Mouse (Mus musculus): ENCODE measurements around the gene Ank3. TPM values are rescaled to one million over a fixed set of nuclear protein-coding genes. Genes with fewer than 3 reads are reported as not detected.

The Ank3 gene
- polyA plus RNA-seq, 1 experiment, result 9.3 TPM

DNA sequence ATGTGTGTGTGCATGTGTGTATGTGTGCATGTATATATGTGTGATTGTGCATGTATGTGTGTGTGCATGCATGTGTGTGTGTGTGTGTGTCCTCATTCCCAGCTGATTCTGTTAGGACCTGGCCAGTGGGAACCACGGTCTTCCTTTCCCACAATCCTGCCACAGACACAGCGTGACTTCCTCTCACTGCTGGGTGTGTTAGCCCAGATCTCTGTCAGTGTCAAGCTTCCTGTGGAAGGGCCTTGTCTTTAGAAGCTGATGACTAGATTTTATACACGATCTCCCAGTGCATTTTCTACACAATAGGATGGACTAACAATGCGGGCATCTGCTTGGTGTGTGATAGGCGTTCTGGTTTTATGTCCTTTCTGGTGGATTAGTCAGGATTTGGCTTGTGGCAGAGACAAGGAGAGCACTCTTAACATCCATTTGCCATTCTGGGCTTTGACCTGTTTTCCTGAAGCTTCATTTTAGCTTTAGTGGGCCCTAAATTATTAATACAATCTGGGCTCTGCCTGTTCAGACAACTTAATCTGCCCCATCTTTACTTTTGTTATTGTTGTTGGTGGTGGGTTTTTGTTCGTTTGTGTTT, 322.4 kb downstream of the Ank3 start:
- H3K27ac ChIP-seq (ENCODE audit: control insufficient read depth, insufficient read depth, low read depth, low read length, poor library complexity), result no peak overlapping the region
- no peaks in the 10 kb centered on the region for H3K4me1 ChIP-seq (ENCODE audit: control insufficient read depth, insufficient read depth, low read length)
- no peak overlapping the region for H3K4me3 ChIP-seq (replicated peaks; ENCODE audit: control insufficient read depth, low read depth, low read length)
- TF ChIP-seq CTCF (IDR thresholded peaks at IDR 0.05; ENCODE audit: control insufficient read depth, insufficient read depth, low read length) (no peak), POLR2A (IDR thresholded peaks at IDR 0.05; ENCODE audit: borderline replicate concordance, control insufficient read depth, low read depth, low read length) (no peak)
- 49% methylated on average over 6 of the region's 6 CpGs for WGBS

DNA sequence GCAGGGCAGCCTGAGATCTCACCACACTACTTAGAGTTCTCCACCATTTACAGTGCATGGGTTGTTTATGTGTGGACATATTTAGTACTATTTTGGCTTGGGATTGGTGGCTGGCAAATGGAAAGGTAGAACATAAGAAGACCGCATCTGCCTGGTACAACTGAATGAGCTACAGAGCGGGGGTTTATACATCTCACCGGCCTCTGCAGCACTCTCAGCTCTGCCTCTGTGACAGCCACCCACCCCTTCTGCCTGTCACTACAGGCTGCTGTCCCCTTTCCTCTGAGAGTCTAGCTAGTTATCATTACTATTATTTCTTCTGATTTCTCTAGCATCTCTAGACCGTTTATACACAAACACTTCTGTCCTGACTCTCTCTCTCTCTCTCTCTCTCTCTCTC, 325.6 kb downstream of the Ank3 start:
- 81% methylated on average over 4 of the region's 4 CpGs for WGBS
- H3K4me1 ChIP-seq (ENCODE audit: control insufficient read depth, insufficient read depth, low read length), result no peaks in the 10 kb centered on the region

DNA sequence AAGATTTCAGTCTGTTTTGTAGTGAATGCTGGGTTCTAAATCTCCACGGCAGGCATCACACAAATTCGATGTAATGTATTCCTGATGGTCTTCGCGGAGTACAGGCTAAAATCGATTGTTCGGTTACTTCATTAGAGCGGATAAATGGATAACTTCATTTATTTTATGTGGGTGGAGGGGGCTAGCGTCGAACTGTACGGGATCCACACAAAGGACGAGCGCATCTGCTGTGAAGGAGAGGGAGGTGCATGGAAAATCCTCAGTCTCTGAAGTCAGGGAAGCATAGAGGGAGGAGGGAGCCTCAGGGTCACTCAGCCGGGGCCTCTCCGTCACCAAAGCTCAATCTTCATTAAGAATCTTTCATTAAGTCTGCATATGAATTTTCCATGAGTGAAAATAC, 326.5 kb downstream of the Ank3 start:
- Histone ChIP-seq H3K27ac (ENCODE audit: control insufficient read depth, insufficient read depth, low read depth, low read length, poor library complexity) (no peak overlapping the region), H3K4me3 (replicated peaks; ENCODE audit: control insufficient read depth, low read depth, low read length) (no peak overlapping the region), H3K4me1 (ENCODE audit: control insufficient read depth, insufficient read depth, low read length) (no peaks in the 10 kb centered on the region)
- WGBS, result 89% methylated on average over 14 of the region's 14 CpGs
- no peak for TF ChIP-seq CTCF (IDR thresholded peaks at IDR 0.05; ENCODE audit: control insufficient read depth, insufficient read depth, low read length)

More for the DNA sequence above, 325.6 kb downstream of the Ank3 start:
- Histone ChIP-seq H3K27ac (ENCODE audit: control insufficient read depth, insufficient read depth, low read depth, low read length, poor library complexity) (no peak overlapping the region), H3K4me3 (replicated peaks; ENCODE audit: control insufficient read depth, low read depth, low read length) (no peak overlapping the region)
- TF ChIP-seq POLR2A (IDR thresholded peaks at IDR 0.05; ENCODE audit: borderline replicate concordance, control insufficient read depth, low read depth, low read length) (no peak), CTCF (IDR thresholded peaks at IDR 0.05; ENCODE audit: control insufficient read depth, insufficient read depth, low read length) (no peak)

DNA sequence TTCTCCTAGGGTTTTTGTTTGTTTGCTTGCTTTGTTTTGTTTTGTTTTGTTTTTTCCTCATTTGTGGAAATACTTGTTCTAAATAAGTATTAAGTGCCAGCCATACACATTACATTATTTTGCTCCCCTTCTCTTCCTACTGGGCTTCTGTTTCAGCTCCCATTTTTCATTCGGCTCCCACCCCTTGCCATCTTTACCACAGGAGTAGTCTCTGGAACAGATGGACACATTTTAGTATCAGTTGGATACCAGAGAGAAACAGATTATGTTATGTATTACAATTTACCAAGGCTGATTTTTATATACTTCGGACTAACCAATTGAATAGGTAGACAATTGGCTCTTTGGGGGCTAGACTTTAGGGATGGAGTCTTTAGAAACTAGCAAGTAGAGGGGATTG, 327.7 kb downstream of the Ank3 start:
- WGBS, result 83% methylated on average over 2 of the region's 2 CpGs
- no peak overlapping the region for H3K4me3 ChIP-seq (replicated peaks; ENCODE audit: control insufficient read depth, low read depth, low read length)
- H3K27ac ChIP-seq (ENCODE audit: control insufficient read depth, insufficient read depth, low read depth, low read length, poor library complexity), result no peak overlapping the region
- H3K4me1 ChIP-seq (ENCODE audit: control insufficient read depth, insufficient read depth, low read length), result no peaks in the 10 kb centered on the region
- TF ChIP-seq CTCF (IDR thresholded peaks at IDR 0.05; ENCODE audit: control insufficient read depth, insufficient read depth, low read length), result no peak
- TF ChIP-seq POLR2A (IDR thresholded peaks at IDR 0.05; ENCODE audit: borderline replicate concordance, control insufficient read depth, low read depth, low read length), result no peak

DNA sequence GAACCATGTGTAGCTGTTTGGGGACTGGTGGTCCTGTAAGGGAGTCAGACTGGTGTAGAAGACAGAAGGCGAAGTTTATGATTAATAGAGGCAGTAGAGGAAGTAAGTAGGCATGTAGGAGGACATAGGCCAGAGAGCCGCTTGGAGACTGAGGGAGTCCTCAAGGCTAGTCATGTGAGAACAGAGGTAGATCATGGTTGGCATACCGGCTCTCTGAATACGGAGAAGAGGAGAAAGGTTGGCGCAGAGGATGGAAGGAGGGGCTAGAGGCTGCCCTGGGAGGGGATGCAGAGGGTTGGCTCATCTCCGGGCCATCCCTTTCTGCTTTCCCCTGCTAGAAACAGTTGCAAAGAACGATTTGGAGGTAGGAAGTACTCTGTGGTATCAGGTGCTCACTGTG, 328.2 kb downstream of the Ank3 start:
- H3K4me3 ChIP-seq (replicated peaks; ENCODE audit: control insufficient read depth, low read depth, low read length), result no peak overlapping the region
- TF ChIP-seq POLR2A (IDR thresholded peaks at IDR 0.05; ENCODE audit: borderline replicate concordance, control insufficient read depth, low read depth, low read length), result no peak
- no peak for TF ChIP-seq CTCF (IDR thresholded peaks at IDR 0.05; ENCODE audit: control insufficient read depth, insufficient read depth, low read length)
- 72% methylated on average over 7 of the region's 7 CpGs for WGBS

DNA sequence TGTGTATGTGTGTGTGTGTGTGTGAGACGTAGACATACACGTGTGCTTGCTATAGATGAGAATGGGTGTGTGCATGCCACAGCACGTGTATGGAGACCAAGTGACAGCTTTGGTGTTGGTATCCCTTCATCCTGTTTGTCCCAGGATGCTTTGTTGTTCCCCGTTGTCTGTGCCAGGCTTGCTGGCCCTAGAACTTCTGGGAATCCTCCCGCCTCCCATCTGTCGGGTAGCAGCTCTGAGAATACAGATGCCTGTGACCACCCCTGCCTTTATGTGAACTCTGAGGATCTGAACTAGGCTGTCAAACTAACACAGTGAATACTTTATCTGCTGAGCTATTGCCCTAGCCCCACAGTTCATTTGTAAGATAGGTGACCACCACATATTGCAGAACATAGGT, 330.3 kb downstream of the Ank3 start:
- H3K4me1 ChIP-seq (ENCODE audit: control insufficient read depth, insufficient read depth, low read length), result no peaks in the 10 kb centered on the region
- H3K27ac ChIP-seq (ENCODE audit: control insufficient read depth, insufficient read depth, low read depth, low read length, poor library complexity), result no peak overlapping the region
- no peak overlapping the region for H3K4me3 ChIP-seq (replicated peaks; ENCODE audit: control insufficient read depth, low read depth, low read length)
- no peak for TF ChIP-seq POLR2A (IDR thresholded peaks at IDR 0.05; ENCODE audit: borderline replicate concordance, control insufficient read depth, low read depth, low read length)
- TF ChIP-seq CTCF (IDR thresholded peaks at IDR 0.05; ENCODE audit: control insufficient read depth, insufficient read depth, low read length), result no peak
- WGBS, result 79% methylated on average over 6 of the region's 6 CpGs

More for the DNA sequence above, 328.2 kb downstream of the Ank3 start:
- H3K27ac ChIP-seq (ENCODE audit: control insufficient read depth, insufficient read depth, low read depth, low read length, poor library complexity), result no peak overlapping the region
- H3K4me1 ChIP-seq (ENCODE audit: control insufficient read depth, insufficient read depth, low read length), result no peaks in the 10 kb centered on the region

DNA sequence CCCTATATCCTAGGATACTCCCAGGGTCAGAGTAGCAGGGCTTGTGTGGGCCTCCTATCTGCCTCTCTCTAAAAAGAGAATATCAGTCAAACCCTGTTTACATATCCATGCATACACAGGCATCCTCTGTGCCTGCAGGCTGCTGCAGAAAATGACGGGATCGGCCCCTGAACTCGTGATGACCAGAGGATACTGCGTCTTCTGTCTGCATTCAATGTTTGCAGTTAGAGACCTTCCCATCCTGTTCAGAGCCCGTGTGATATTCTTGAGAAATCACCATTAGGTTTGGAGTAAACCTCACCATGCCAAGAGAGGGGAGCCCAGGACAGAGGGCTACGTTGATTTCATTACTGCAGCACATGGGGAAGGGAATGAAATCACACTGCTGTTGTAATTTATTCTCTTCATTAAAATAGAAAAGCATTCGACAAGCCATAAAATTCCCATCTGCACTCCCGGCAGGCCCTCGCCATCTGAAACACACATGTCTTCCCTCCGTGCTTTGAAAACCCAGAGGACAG, 331.8 kb downstream of the Ank3 start:
- 80% methylated on average over 10 of the region's 10 CpGs for WGBS
- Histone ChIP-seq H3K27ac (ENCODE audit: control insufficient read depth, insufficient read depth, low read depth, low read length, poor library complexity) (no peak overlapping the region), H3K4me1 (ENCODE audit: control insufficient read depth, insufficient read depth, low read length) (no peaks in the 10 kb centered on the region), H3K4me3 (replicated peaks; ENCODE audit: control insufficient read depth, low read depth, low read length) (no peak overlapping the region)
- TF ChIP-seq CTCF (IDR thresholded peaks at IDR 0.05; ENCODE audit: control insufficient read depth, insufficient read depth, low read length), result no peak

DNA sequence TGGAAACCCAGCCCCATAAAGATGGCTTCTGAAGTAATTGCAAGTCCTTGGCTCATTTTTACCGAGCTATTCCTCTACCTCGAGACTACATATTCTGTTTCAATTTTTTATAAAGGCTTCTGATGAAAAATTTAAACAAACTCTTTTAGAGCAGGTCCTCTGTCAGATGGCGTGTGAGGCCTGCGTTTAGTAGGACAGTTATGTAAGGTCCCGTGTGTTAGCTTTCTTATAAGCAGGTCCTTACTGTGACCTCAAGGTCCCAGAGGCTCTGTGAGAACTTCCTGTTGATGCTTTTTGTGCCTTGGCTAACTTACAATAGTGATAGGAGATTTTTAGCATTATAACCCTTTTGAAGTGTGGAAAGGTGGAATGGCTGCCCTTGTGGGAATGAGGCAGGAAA, 332.8 kb downstream of the Ank3 start:
- Histone ChIP-seq H3K4me3 (replicated peaks; ENCODE audit: control insufficient read depth, low read depth, low read length) (no peak overlapping the region), H3K4me1 (ENCODE audit: control insufficient read depth, insufficient read depth, low read length) (no peaks in the 10 kb centered on the region), H3K27ac (ENCODE audit: control insufficient read depth, insufficient read depth, low read depth, low read length, poor library complexity) (no peak overlapping the region)
- 71% methylated on average over 5 of the region's 5 CpGs for WGBS
- no peak for TF ChIP-seq POLR2A (IDR thresholded peaks at IDR 0.05; ENCODE audit: borderline replicate concordance, control insufficient read depth, low read depth, low read length)
- TF ChIP-seq CTCF (IDR thresholded peaks at IDR 0.05; ENCODE audit: control insufficient read depth, insufficient read depth, low read length), result no peak

DNA sequence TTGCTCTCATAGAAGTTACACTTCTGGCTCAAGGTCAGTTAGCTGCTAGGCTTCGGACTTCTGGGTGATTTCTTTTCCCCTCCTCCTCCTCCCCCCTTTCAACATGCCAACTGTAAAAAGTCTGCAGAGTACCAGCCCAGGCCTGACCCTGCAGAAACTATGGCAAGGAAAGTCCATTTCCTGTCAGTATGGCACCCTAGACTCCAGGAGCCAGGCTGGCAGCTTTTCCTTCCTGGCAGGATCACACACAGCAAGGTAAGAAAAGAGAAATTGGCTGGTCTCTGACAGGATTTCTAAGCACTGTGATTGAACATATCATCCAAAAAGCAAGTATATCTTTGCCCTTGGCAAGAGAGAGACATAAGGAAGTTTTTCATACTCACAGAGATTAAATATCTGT, 333.3 kb downstream of the Ank3 start:
- H3K4me1 ChIP-seq (ENCODE audit: control insufficient read depth, insufficient read depth, low read length), result no peaks in the 10 kb centered on the region
- WGBS, result 61% methylated on average over 1 of the region's 1 CpGs
- no peak for TF ChIP-seq CTCF (IDR thresholded peaks at IDR 0.05; ENCODE audit: control insufficient read depth, insufficient read depth, low read length)
- no peak for TF ChIP-seq POLR2A (IDR thresholded peaks at IDR 0.05; ENCODE audit: borderline replicate concordance, control insufficient read depth, low read depth, low read length)

More for the DNA sequence above, 333.3 kb downstream of the Ank3 start:
- H3K4me3 ChIP-seq (replicated peaks; ENCODE audit: control insufficient read depth, low read depth, low read length), result no peak overlapping the region
- H3K27ac ChIP-seq (ENCODE audit: control insufficient read depth, insufficient read depth, low read depth, low read length, poor library complexity), result no peak overlapping the region
